Mouse (Mus musculus): Measurements from ENCODE around the gene Fetub. TPM values are rescaled to one million over a fixed set of nuclear protein-coding genes. Genes with fewer than 3 reads are reported as not detected.

Fetub gene
- total and polyA plus RNA-seq, 3 experiments = 0.66 to 5.1 (median 2.1) TPM

DNA sequence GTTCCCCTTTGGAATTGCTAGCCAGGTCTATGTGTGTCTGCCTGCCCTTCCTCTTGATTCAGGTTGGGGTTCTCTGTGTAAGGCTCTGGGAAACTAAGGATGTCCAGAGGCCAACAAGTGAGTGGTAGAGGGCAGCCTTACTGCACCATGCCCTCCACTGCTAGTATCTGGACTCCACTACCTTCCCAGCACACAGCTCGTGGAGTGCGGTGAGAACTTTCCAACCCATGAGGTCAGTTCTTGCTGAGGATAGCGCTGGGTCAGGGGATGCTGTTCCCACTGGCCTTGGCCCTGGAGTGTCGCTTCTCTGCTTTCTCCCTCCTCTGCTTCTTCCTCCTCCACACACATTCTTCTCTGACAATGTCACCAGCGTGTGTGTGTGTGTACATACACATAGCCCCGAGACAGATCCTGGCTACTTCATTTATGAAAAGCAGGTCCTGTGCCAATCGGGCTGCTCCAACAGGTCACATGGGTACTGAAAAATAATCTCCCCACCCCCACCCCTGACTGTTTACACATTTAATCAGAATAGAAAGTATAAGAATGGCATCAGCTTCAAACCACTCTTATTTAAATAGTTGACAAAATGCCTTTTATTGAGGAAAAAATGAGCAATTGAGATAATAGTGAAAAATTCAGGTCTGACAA is 38.1 kb upstream of the Fetub start:
- TF ChIP-seq POLR2AphosphoS5 (IDR thresholded peaks at IDR 0.05; ENCODE audit: insufficient replicate concordance, low read depth, low read length) (no peak), CTCF (IDR thresholded peaks at IDR 0.05; ENCODE audit: low read depth, low read length) (no peak), TAL1 (conservative IDR thresholded peaks at IDR 0.05; ENCODE audit: low read depth, low read length) (no peak), GATA1 (IDR thresholded peaks at IDR 0.05; ENCODE audit: borderline replicate concordance, low read length) (no peak), GATA2 (IDR thresholded peaks at IDR 0.05; ENCODE audit: borderline replicate concordance, low read depth, low read length) (no peak)
- no peak overlapping the region for H3K4me3 ChIP-seq (ENCODE audit: low read depth, low read length)
- no peak for ATAC-seq (ENCODE audit: extremely low read depth, insufficient number of reproducible peaks, low FRiP score, poor library complexity, severe bottlenecking)
- H3K27me3 ChIP-seq (ENCODE audit: insufficient read depth, low read length) = peaks cover 15% of the 10 kb centered on the region; the same call in 1 of the 2 replicates
- no peaks in the 10 kb centered on the region for H3K36me3 ChIP-seq (replicated peaks)
- H3K9me3 ChIP-seq (replicated peaks) = no peaks in the 10 kb centered on the region
- H3K4me1 ChIP-seq (ENCODE audit: insufficient read depth, low read depth, low read length) = peaks cover 10% of the 10 kb centered on the region; the same call in 1 of the 2 replicates
- DNase-seq (ENCODE audit: low spot score) = no peak

DNA sequence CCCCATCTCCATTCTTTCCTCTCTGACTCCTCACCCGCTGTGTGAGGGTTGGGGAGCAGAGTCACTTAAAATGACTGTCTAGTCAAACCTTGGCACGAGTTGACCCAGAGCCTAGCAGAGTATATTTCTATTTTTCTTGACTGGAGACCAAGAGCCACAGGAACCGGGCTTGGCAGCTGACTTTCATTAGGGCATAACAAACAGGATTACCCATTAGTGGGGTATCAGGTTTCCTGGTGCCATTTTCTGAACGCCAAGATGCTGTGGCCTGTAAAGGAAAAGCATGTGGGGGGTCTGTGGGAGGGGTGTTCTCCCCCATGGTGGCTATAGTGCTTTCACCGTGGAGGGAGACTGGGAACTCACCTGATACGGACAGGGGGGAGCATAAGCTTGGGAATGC is 37.2 kb upstream of the Fetub start:
- DNase-seq (ENCODE audit: low spot score) = no peak
- Histone ChIP-seq H3K27me3 (ENCODE audit: insufficient read depth, low read length) (peaks cover 15% of the 10 kb centered on the region; the same call in 1 of the 2 replicates), H3K4me1 (ENCODE audit: insufficient read depth, low read depth, low read length) (peaks cover 10% of the 10 kb centered on the region; the same call in 1 of the 2 replicates), H3K9me3 (replicated peaks) (no peaks in the 10 kb centered on the region), H3K36me3 (replicated peaks) (no peaks in the 10 kb centered on the region), H3K4me3 (ENCODE audit: low read depth, low read length) (no peak overlapping the region)
- TF ChIP-seq TAL1 (conservative IDR thresholded peaks at IDR 0.05; ENCODE audit: low read depth, low read length) (no peak), POLR2AphosphoS5 (IDR thresholded peaks at IDR 0.05; ENCODE audit: insufficient replicate concordance, low read depth, low read length) (no peak), GATA2 (IDR thresholded peaks at IDR 0.05; ENCODE audit: borderline replicate concordance, low read depth, low read length) (no peak), GATA1 (IDR thresholded peaks at IDR 0.05; ENCODE audit: borderline replicate concordance, low read length) (no peak), CTCF (IDR thresholded peaks at IDR 0.05; ENCODE audit: low read depth, low read length) (no peak)
- no peak for ATAC-seq (ENCODE audit: extremely low read depth, insufficient number of reproducible peaks, low FRiP score, poor library complexity, severe bottlenecking)

DNA sequence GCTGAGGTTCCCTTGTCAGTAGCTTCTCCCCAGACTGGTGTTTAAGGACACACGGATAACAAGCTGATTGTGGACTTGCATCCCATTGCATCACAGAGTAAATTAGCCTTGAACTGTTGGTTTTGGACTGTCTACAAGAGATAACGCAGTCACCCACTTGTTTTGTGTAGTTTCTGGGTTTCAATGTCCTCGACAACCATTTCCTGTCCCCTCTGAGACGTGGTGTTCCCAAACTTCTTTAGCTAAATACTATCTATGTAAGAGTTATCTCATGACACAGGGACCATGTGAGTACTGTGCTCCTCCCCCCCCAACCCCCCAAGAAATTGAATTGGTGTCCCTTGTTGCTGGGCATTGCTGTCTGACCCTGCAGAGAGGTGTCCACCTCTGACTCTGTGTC is 36.6 kb upstream of the Fetub start:
- Histone ChIP-seq H3K36me3 (replicated peaks) (no peaks in the 10 kb centered on the region), H3K4me3 (ENCODE audit: low read depth, low read length) (no peak overlapping the region), H3K27me3 (ENCODE audit: insufficient read depth, low read length) (peaks cover 18% of the 10 kb centered on the region; the same call in 1 of the 2 replicates), H3K9me3 (replicated peaks) (no peaks in the 10 kb centered on the region), H3K4me1 (ENCODE audit: insufficient read depth, low read depth, low read length) (peaks cover 10% of the 10 kb centered on the region; the same call in 1 of the 2 replicates)
- no peak for TF ChIP-seq CTCF (IDR thresholded peaks at IDR 0.05; ENCODE audit: low read depth, low read length)
- no peak for TF ChIP-seq TAL1 (conservative IDR thresholded peaks at IDR 0.05; ENCODE audit: low read depth, low read length)
- TF ChIP-seq POLR2AphosphoS5 (IDR thresholded peaks at IDR 0.05; ENCODE audit: insufficient replicate concordance, low read depth, low read length) = no peak
- no peak for TF ChIP-seq GATA1 (IDR thresholded peaks at IDR 0.05; ENCODE audit: borderline replicate concordance, low read length)
- TF ChIP-seq GATA2 (IDR thresholded peaks at IDR 0.05; ENCODE audit: borderline replicate concordance, low read depth, low read length) = no peak
- peak; percentile 69 for ATAC-seq (ENCODE audit: extremely low read depth, insufficient number of reproducible peaks, low FRiP score, poor library complexity, severe bottlenecking)
- no peak for DNase-seq (ENCODE audit: low spot score)

DNA sequence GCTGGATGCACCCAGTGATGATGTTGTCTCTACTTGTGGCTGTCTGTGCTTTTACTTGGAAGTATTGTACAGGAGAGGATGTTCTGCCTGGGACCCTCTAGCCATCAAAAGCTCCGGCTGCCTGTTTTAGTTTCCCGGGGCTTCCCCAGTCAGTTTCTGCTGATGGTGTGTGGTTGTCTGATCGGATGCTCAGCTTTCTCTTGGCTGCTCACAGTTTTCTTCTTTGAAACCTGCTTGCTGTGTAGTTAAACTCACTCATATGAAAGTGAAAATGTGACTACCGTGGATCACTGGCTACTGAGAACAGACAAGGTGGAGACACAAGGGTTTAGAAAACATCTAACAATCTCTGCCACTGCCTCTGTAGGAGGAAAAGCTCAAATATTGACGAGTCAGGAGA is 34.7 kb upstream of the Fetub start:
- Histone ChIP-seq H3K9me3 (replicated peaks) (no peaks in the 10 kb centered on the region), H3K4me1 (ENCODE audit: insufficient read depth, low read depth, low read length) (peaks cover 10% of the 10 kb centered on the region; the same call in 1 of the 2 replicates), H3K27me3 (ENCODE audit: insufficient read depth, low read length) (peaks cover 18% of the 10 kb centered on the region), H3K36me3 (replicated peaks) (no peaks in the 10 kb centered on the region), H3K4me3 (ENCODE audit: low read depth, low read length) (no peak overlapping the region)
- ATAC-seq (ENCODE audit: extremely low read depth, insufficient number of reproducible peaks, low FRiP score, poor library complexity, severe bottlenecking) (no peak), DNase-seq (ENCODE audit: low spot score) (no peak)
- TF ChIP-seq TAL1 (conservative IDR thresholded peaks at IDR 0.05; ENCODE audit: low read depth, low read length) (no peak), CTCF (IDR thresholded peaks at IDR 0.05; ENCODE audit: low read depth, low read length) (no peak), GATA1 (IDR thresholded peaks at IDR 0.05; ENCODE audit: borderline replicate concordance, low read length) (no peak), POLR2AphosphoS5 (IDR thresholded peaks at IDR 0.05; ENCODE audit: insufficient replicate concordance, low read depth, low read length) (no peak), GATA2 (IDR thresholded peaks at IDR 0.05; ENCODE audit: borderline replicate concordance, low read depth, low read length) (no peak)

DNA sequence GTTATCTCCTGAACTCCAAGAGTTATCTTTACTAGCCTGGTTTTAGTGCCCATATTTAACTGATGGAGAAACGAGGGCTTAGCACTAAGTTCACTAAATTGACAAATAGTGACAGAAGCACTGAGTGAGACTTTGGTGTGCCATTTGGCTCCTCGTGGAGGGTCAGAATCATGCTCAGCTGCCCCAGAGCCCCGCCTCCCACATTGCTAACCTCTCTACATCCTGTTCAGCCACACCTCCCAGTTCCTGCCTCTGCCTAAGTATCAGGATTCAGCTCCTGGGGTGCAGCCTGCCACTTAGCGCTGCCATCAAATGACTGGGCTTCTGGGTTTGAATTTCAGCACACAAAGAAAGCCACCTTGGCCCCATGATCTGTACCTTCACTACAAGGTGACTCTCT is 32.8 kb upstream of the Fetub start:
- Histone ChIP-seq H3K27me3 (ENCODE audit: insufficient read depth, low read length) (peaks cover 12% of the 10 kb centered on the region), H3K4me1 (ENCODE audit: insufficient read depth, low read depth, low read length) (peaks cover 10% of the 10 kb centered on the region; the same call in 1 of the 2 replicates), H3K36me3 (replicated peaks) (no peaks in the 10 kb centered on the region), H3K9me3 (replicated peaks) (no peaks in the 10 kb centered on the region), H3K4me3 (ENCODE audit: low read depth, low read length) (no peak overlapping the region)
- TF ChIP-seq POLR2AphosphoS5 (IDR thresholded peaks at IDR 0.05; ENCODE audit: insufficient replicate concordance, low read depth, low read length) (no peak), GATA2 (IDR thresholded peaks at IDR 0.05; ENCODE audit: borderline replicate concordance, low read depth, low read length) (no peak), TAL1 (conservative IDR thresholded peaks at IDR 0.05; ENCODE audit: low read depth, low read length) (no peak), GATA1 (IDR thresholded peaks at IDR 0.05; ENCODE audit: borderline replicate concordance, low read length) (no peak), CTCF (IDR thresholded peaks at IDR 0.05; ENCODE audit: low read depth, low read length) (no peak)
- ATAC-seq (ENCODE audit: extremely low read depth, insufficient number of reproducible peaks, low FRiP score, poor library complexity, severe bottlenecking) (no peak), DNase-seq (ENCODE audit: low spot score) (no peak)

DNA sequence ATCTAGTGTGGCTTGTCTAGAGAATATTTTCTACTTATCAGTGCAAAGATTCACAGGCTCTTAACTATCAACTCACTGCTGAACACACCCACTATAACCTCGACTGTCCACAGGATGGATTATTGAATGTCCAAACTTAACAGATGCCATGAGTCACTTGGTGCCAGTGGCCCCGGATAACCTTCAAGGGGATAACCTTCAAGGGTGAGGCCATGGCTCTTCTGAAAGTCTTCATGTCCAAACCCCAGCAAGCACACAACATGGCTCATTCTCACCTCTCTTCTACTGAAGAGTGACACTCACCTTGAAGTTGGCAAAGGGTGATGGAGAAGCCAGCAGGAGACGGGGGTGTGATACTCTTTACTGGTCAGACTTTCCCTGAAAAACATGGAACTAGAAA is 31.4 kb upstream of the Fetub start:
- Histone ChIP-seq H3K36me3 (replicated peaks) (no peaks in the 10 kb centered on the region), H3K9me3 (replicated peaks) (no peaks in the 10 kb centered on the region), H3K4me3 (ENCODE audit: low read depth, low read length) (no peak overlapping the region), H3K4me1 (ENCODE audit: insufficient read depth, low read depth, low read length) (peaks cover 5% of the 10 kb centered on the region; the same call in 1 of the 2 replicates), H3K27me3 (ENCODE audit: insufficient read depth, low read length) (peaks cover 11% of the 10 kb centered on the region)
- DNase-seq (ENCODE audit: low spot score) (no peak), ATAC-seq (ENCODE audit: extremely low read depth, insufficient number of reproducible peaks, low FRiP score, poor library complexity, severe bottlenecking) (no peak)
- TF ChIP-seq POLR2AphosphoS5 (IDR thresholded peaks at IDR 0.05; ENCODE audit: insufficient replicate concordance, low read depth, low read length) = no peak
- TF ChIP-seq GATA2 (IDR thresholded peaks at IDR 0.05; ENCODE audit: borderline replicate concordance, low read depth, low read length) = no peak
- TF ChIP-seq CTCF (IDR thresholded peaks at IDR 0.05; ENCODE audit: low read depth, low read length) = no peak
- TF ChIP-seq GATA1 (IDR thresholded peaks at IDR 0.05; ENCODE audit: borderline replicate concordance, low read length) = no peak
- TF ChIP-seq TAL1 (conservative IDR thresholded peaks at IDR 0.05; ENCODE audit: low read depth, low read length) = no peak
